Mouse (Mus musculus) gastrocnemius, adult 8-10 months (tissue): ENCODE data around the gene Alkbh6. TPM values are rescaled to one million over a fixed set of nuclear protein-coding genes. Genes with fewer than 3 reads are reported as not detected.

Source experiments
- DNase-seq, 2 experiments: peaks; one replicate each; pipeline ENCODE4 v3.0.0; 2022; ENCODE audit warnings: low spot score in 2 of 2
- total RNA-seq, 4 experiments: library from RNA; stranded (reverse); gene quantifications; 2 replicates each; pipeline ENCODE4 v1.2.4; 2022

Gene Alkbh6
- total RNA-seq, result 10 to 100 TPM; 21.4 to 31.1 (median 26.4) TPM

DNA sequence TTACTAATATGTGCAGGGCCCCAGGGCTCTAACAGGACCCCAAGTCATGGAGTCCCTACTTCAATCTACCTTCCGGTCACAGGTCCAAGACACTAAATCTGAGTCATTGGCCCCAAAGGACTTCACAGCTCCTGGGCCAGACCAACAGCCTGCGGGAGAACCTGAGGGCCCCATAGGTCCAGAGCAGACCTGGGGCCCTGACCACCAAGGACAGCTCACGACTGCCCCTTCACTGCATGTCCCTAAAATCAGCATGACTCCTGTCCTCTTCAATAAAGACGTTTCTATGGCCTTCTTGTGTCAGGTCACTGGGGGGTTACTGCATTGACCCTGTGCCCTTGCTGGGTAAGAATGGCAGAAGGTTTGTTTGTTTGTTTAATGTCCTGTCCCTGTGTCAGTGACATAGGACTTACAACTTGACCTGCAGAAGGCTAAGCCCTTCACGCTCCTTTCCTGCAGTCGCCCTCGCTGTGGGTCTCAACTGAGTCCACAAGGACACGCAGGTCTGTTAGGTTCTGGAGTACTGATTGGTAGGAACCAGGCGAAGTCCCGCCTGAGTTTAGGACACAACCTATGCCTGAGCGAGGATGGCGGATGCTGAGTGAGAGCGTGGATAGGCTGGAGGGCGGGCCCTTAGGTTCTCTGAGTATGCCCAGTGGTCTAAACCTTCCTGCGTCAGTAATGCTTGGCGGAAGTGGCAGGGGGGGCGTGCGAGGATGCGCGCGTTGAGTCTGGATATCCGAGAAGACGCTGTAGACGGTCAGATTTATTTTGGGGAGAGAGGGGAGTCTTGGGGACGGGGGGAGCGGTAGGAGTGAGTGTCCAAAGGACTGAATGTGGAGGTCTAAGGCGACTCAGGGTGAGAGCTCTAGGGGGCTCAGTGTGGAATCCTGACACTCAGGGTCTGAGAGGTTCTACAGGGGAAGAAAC is at the start of gene Alkbh6:
Gene Alkbh6, plus strand, starts transcription at position 642 of the 930 bp plus-strand sequence.
- DNase-seq, result peak; percentile 90 to 94

DNA sequence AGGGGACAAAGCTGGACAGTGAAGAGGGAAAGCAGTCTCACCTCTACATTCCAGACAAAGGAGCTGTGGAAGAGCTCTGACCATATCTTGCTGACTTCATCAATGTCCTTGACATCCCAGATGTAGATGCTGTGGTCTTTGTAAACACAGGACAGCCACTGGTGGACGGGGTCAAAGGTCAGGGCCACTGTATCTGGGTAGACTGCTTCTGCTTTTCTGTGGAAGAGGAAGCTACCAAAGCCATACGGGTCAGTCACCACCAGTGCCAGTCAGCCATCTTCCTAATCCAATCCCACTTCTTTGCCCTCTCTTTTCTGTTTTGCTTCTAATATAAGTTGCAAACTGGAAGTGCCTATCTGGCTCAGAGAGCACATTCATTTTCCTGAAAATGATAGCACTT is 43.5 kb upstream of the Alkbh6 start:
- no peak for DNase-seq

DNA sequence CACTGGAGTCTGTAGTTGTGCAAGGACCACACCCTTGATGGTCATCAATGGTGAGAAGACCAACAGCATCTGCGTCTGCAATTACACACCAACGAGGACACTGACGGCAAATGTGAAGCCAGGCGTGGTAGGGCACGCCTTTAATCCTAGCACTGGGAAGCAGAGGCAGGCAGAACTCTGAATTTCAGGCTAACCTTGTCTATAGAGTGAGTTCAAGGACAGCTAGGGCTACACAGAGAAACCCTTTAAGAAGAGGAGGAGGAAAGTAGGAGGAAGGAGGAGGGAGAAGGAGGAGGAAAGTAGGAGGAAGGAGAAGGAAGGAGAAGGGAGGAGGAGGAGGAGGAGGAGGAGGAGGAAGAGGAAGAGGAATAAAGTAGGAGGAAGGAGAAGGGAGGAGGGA is 43.0 kb upstream of the Alkbh6 start:
- no peak for DNase-seq

DNA sequence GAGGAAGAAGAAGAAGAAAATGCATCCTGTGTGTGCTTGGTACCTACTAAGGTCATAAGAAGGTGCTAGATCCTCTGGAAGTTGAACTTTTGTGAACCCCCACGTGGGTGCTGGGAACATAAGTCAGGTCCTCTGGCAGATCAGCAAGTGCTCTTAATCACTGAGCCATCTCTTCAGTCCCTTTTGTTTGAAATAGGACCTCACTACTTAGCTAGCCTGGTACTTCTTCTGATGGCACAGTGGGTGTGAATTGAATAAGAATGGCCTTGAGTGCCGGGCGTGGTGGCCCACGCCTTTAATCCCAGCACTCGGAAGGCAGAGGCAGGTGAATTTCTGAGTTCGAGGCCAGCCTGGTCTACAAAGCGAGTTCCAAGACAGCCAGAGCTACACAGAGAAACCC is 42.6 kb upstream of the Alkbh6 start:
- DNase-seq, result no peak

DNA sequence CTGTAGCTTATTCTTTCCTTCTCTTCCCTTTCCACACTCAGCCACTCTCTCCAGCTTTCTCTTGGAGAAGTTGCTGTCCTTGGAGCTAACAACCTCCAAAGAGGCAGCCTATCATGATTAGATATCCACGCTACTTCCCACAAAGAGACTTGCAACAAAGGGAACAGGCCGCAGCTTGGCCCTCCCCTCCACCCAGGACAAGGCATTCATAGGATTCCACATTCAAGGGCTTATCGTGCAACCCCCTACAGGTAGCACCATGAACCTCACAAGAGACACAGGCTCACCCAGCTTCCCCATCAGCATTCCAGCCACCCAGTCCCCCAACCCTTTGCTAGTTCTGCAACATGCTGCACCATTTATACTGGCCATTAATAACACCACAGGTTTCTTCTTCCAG is 41.7 kb upstream of the Alkbh6 start:
- DNase-seq, result no peak

DNA sequence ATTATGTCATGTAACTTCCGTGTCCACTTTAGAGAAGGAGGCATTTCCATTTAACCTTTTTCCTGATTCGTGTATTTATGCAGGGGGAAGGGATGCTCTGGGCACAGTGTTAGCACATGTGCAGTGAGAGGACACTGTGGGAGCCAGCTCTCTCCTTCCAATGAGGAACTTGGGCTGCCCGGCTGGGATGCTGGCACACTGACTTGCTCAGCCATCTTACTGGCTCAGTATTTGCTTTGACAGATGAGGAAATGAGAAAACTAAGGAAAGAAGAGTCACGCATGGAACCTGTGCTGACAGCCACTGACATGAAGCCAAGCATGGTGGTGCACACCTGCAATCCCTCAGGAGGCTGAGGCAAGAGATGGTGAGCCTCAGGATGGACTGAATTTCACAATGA is 38.9 kb upstream of the Alkbh6 start:
- no peak for DNase-seq

DNA sequence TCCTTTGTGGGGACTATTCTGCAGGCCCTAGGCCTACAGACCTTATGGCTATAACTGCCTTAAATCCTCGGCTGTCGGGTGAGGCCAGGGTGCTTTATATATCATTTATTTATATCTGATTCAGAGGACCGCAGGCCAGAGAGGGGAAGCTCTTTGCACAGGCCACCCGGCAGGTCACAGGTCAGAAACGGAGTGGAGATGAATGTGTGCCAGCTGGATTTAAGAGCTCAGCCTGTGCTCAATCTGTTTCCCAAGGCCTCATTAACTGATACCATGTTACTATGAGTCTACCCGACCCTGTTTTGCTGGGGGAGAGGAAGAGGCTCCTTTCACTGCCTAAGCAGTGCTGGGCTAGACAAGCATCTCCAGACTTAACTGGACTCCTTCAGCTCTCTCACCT is 34.1 kb upstream of the Alkbh6 start:
- no peak for DNase-seq

DNA sequence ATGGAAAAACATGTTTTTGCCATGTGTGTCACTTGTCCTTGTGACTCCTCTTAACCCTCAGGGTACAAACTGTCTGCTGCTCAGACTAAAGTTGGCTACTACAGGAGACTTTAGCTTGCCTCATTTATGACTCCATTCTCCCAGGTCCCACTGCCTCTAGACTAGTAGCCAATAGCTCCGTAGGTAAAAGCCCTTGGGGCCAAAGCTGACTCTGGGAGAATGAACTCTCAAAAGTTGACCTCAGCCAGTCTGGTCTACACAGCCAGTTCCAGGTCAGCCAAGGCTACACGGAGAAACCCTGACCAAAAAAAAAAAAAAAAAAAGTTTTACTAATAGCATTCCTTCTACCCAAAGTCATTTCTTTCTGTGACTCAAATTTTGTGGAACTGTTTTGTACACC is 29.6 kb upstream of the Alkbh6 start:
- no peak for DNase-seq

DNA sequence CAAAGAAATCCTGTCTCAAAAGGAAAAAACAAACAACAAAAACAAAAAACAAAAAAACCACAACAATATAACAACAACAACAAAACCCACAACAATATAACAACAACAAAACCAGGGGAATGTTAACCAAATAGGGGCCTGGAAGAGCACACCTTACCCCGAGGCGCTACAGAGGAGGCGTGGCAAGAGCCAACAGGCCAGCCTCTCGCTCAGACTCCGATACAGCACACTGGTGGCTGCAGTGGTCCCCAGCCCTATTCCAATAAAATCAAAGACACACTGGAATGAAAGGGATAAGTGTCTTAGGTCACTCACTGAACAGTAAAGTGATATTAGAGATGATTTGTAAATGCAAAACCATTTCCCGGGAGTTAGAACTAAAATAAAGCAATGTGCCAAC is 29.0 kb upstream of the Alkbh6 start:
- DNase-seq, result no peak

DNA sequence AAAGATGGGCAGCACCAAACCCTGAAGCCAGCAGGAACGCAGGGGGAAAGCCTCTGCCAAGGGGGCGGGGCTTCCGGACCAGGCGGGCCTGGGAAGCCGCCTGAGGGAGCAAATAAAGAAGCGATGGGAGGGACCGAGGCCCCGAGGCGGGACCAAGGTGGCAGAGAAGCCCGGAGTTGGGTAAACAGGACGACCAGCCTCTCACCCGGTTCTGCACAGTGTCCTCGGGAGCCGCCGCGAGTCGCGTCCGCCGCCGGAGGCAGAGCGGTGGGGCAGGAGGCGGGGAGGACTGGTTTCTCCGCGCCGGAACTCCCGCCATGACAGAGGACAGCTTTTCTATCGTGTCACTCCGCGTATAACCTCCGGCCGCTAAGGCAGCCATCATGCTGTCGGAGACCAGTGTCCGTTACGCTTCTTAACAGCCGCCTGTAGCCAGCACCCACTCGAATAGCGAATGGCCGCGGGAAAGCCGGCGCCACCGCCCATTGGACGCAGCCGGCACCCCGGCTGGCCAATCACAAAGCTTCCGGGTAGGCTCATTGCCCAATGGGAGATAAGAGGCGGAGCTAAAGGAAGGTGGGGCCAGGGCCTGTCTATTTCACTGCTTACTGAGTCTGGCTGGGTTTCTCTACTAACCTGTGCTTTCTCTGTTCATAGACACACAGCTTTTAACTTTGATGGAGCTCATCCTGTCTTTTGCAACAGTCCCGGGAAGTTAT is 28.4 kb upstream of the Alkbh6 start, which contains the start of the genes Thap8 and Wdr62:
Gene Thap8, plus strand, starts transcription at position 144 of the 719 bp plus-strand sequence.
Gene Wdr62, minus strand, starts transcription at position 469 of the 719 bp plus-strand sequence.
- DNase-seq, result peak; percentile 81 to 87

DNA sequence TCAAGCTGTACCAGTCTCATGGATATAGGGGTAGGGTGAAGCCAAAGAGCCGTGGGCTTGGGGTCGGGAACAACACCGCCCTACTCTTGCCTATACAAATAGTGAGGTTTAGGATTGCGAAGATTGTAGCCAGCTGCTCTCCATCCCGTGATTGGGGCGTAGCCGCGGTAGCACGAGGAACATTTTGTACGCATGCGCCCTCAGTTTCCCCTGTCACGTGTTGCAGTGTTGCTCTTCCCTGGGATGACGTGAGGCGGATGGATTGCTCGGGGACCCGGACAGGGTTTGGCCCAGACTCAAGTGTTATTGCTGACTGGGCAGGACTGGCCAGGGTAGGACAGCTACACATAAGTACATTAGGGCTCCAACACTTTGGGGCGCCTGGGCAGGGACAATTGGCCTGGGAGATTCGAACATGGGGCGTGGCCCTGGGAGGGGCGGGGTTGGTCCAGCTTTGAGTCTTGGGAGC is 27.8 kb upstream of the Alkbh6 start:
- DNase-seq, result peak; percentile 81 to 84

DNA sequence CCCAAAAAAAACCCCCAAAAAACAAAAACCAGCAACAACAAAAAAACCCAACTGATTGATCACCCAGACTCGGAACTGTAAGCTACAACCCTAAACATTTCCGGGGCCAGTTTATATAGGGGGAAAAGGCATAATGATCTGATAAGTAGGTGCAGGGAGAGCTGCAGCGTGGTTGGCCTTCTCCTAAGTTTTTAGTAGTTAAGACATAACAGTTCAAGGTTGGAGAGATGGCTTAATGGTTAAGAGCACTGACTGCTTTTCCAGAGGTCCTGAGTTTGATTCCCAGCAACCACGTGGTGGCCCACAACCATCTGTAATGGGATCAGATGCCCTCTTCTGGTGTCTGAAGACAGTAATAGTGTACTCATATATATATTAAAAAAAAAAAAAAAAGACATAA is 27.0 kb upstream of the Alkbh6 start:
- no peak for DNase-seq

DNA sequence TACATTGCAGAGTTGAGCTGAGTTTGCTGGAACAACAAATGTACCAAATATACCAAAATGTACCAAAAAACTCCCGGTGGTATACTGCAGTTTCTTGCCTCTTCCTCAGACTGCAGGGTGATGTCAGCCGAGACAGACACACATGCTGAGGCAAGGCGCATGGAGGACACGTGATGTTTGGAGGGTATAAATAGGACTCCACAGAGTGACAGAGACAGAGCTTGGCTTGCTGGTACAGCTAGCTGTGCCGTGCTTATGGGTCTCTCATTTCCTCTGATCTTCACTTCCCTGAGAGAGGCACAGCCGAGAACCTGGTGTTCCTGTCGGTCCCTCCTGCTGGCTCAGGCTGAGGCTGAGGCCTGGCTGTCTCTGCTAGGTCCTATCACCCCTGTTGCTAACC is 25.8 kb upstream of the Alkbh6 start:
- peak in 1 of 2 experiments; percentile 18 for DNase-seq

DNA sequence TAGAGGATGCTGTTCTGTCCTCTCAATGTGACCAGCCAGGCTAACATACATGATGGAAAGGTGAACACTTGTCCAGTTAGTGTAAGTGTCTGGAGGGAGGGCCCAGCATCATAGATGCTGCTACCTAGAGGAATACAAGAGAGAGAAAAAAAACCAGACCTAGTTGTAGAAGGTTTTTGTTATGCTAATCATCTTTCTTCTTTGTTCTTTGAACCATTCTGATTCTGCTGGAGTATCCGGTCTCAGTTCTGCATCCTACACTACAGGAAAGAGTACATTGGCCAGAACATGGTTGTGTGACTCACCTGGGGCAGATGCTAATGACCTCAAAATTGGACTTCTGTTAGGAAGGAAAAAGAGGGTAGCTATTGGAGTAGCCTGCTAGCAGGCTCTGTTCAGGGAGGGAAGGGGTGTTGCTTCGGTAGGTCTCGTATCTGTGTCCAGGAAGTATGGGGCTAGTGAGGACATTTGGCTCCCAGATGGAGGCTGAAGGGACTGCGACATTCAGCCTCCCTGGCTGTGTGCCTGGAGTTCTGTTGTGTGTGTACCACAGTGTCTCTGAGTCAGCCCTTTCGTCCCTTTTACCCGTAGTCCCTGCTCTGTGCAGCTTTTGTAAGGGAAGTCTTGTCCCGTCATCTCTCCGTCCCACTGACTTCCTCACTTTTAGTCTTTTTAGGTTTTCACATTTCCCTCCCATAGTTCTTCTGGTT is 21.7 kb upstream of the Alkbh6 start:
- no peak for DNase-seq

DNA sequence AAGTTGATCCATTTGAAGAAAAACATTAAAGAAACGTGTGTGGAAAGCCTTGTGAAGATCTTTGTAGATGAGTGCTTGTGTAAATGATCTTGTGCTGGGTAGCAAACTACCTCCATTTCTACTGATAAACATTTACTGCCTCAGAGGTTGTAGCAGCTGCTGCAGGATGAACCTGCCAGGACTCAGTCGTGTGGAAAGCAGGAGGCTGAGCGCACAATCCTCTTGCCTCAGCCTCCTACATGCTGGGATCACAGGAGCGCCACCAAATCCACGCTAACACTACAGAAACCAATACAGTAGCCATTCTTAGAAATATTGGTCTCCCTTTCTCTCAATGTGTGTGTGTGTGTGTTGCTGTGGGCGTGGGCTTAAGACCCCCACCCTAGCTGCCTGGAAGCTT is 20.5 kb upstream of the Alkbh6 start:
- DNase-seq, result no peak

DNA sequence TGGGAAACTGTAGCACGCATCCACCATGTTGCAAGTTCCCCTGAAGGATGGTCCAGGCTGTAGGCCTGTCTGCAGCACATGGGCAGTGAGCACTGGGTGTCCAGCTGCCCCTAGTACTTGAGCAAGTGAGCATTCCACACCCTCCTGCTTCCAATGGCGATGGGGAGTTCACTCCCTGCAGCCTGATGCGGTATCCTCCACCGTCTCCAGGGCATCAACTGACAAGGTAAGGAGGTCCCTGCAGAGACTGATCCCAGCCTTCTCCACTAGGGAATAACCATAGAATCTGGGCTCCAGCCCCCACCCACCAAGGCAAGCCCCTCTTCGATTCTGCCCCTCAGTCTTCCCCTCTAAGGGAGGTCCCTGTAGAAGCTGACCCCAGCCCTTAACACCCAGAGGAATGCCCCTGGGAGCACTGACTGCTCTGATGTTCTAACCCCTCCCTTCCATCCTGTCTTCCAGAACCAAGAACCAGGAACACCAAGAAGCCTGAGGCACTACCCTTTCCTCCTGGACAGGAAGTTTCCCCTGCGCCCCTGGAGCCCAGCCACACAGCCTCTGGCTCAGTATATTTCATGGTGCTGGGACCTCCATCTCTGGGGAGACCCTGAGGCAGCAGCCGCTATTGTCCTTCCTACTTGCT is 19.3 kb upstream of the Alkbh6 start:
- no peak for DNase-seq

DNA sequence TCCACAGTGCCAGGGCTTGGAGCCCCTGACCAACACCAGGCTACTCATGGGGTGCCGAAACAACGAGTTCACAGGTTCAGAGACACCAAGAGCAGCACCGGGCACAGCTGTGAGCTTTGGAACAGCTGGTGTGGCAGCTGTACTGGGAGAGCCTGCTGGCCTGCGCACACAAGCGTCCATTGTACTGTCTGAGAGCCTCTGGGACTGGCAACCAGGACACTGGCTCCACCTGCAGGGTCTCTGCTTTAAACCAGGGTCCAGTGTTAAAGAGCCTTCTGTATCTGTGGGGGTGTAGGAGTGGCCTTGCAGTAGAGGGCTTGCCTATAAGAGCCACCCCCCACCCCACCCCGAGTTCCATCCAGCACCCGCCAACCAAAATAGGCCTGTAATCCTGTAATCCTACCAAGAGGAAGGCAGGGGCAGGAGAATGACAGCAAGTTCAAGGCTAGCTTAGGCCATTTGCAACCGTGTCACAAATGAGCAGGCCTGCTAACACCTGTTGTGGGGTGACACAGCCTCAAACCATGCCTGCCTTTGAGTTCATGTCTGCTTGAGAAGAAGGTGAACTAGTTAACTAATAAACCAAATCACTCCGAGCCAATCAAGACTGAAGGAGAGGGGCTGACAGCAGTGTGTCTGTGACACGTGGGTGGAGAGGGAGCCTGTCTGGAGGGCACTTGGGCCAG is 18.7 kb upstream of the Alkbh6 start:
- DNase-seq, result no peak

DNA sequence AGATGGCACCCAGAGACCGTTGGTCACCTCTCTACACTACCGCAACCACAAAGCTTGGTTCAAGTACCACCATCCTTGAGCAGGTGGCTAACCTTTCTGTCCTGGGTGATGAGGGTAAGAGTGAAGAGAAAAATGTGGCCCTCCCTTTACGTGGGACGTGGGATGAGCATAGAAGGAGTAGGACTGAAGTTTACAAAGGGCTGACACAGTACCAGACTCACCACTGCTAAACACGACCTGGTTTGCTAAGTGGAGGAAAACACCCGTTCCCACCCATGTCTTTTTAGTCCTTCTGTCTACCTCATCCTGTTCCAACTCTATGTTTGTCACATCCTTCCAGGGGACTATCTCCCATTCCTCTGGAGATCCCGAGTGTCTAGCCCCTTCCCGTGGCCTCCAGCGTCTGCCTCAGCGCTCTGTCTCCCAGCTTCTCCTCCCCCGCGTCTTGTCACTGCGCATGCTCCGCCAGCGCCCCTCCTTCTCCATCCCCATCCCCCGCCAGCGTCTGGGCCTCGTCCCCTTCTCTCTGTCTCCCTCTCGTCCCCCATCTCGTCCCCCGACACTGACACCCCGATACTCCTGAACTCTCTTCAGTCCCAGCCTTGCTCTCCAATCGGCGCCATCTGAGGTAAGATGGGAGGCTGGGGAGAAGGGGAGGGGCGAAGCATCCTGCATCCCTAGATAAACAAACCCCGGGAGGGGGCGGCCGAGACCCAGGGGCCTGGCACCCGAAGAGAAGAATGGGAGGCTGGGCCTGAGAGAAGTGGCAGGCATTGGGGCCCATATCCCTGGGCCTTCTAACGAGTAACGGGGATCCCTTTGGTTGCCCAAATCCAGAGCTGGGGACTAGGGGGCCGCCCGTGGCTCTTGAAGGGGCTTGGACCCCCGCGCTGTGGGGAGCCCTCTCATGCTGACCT is 17.0 kb upstream of the Alkbh6 start, which contains the start of gene Clip3:
Gene Clip3, plus strand, starts transcription at position 514 of the 917 bp plus-strand sequence.
- DNase-seq, result peak; percentile 21 to 37

DNA sequence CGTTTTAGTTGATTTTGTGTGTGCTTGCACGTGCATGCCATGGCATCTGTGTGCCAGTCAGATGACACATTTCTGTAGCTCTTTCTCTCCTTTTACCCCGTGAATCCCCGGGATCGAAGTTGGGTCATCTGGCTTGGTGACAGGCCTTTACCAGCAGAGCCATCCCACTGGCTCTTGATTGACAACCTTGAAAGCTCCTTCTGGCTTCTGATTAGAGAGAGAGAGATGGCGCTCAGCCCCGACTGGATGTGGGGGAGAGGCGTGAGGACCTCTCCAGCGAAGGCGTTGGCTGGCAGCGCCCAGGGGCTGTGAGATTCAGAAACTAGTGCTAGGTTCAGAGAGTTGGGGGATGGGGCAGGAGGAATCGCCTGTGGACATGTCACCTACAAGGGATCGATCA is 14.7 kb upstream of the Alkbh6 start:
- DNase-seq, result no peak
